Mouse (Mus musculus): Measurements from ENCODE around the gene Ddx25.
A peak's percentile ranks its signal among the peaks of the same experiment; 100 is the strongest.

The Ddx25 gene

DNA sequence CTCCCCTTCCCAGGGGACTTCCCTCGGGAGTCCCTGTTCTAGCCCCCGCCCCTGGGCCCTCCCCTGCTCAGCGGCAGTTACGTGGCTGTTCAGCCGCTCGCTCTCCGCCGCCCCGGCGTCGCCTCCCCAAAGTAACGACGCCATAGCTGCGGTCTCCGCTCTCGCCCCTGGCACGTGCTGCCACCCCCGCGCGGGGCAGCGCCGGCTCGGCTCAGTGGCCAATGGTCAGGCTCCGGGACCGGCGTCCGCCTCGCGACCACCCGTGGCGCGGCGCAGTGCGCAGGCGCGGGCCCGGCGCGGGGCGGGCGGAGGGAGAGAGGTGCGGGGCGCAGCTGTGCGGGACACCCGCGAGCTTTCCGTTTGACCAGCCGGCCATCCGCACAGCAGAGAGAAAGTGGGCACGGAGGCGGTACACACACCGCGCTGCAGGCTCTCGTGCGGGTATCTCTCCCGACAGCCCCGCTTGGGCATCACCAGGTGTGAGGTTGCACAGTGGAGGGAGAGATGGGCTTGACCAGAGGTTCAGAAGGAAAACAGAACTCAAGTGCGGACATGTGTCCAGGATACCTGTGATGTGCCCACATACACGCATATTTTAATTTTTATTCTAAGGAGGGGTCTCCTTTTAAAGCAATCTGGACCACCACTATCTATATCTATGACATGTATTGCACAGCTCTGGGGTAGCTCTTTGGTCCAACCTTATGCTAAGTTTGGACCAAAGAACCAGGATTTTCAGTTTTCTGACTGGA, at the start of gene Ddx25, which contains the start of gene Pus3:
TSS of gene Ddx25 (minus strand) at position 272 of the 752 bp plus-strand sequence.
TSS of gene Pus3 (plus strand) at position 339 of the 752 bp plus-strand sequence.
- DNase-seq (ENCODE audit: low spot score), result peak; percentile 26

DNA sequence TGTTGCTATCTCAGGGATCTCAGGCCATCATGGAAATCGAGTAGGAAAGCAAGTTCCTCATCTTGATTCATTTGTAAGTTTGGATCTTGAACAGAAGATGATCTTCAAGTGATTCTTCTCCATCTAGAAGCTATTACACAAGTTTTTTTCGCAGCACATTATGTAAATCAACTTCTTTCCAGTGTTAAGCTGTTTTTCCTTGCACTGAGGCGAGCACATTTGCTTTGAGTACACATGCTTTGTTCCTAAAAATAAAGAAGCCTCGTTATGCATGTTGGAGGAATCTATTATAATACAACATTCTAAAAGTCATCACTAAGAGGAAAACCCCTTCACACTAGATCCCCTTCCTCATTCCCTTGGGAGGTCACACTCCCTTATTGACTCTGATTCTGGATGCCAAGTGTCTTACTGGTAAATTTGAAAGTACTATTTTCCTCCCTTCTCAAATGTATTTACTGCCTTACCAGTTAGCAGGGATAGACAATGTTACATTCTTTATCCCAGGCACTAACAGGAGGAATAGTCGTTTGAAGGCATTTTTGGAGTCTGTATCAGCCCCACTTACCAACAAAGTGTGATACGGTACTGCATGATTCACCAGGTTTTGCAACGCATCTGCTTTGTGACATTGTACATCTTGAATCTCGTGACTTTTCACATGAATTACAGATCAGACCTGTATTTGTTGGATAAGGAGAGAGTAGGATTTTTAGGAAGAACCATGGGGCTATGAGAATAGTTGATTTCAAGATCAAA, 49.5 kb upstream of the Ddx25 start:
- no peak for DNase-seq (ENCODE audit: low spot score)

DNA sequence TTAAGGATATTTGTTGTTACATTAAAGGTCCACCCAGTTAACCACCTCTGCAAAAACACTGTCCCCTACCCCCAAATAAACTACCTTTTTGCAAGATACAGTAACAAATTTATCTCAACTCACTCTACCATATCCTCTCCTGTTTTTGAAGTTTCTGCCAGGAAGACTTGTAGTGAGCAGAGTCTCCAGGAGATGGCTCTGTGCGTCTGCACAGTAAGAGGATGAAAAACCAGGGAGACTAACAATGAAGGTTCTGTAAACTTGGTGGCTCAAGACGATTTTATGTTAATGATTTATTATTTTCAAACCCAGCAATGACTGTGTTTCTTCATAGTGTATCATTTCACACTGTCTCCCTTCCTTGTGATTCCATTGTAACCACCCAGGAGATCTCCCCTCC, 34.6 kb upstream of the Ddx25 start:
- no peak for DNase-seq (ENCODE audit: low spot score)

DNA sequence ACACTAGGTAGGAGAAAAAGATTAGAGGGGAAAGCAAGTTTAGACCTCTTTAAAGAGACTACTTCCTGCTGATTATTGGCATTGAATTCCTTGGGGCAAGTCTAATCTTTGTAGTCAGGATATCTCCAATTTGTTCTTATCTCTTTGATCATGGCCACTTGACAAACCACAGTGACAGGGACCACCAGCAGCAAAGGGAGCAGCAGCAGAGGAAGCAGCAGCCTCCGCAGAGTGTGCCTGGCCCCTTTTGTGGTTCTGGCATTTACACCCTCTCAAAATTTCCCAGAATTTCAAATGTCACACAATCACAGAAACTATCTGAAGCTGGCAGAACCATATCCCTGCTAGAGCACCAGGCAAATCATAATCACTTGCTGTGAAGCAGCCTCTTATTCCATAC, 29.3 kb upstream of the Ddx25 start:
- no peak for DNase-seq (ENCODE audit: low spot score)

DNA sequence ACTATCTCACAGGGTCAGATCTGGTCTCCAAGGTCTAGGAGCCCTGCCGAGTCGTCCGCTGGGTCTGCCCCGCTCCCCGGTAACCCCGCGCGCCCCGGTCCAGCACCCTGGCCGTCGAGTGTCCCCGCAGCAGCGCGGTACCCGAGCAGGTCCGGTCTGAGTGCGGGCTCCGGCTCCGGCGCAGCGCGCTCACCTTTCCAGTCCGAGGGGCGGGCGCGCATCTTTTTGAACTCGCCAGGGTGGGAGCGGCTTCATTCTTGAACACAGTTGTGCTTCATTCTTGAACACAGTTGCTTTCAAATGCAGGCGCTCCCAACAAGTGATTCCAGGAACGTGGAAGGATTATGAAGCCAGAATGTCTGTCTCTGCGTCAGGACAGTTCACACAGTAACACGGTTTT, 16.1 kb upstream of the Ddx25 start:
- DNase-seq (ENCODE audit: low spot score), result no peak

DNA sequence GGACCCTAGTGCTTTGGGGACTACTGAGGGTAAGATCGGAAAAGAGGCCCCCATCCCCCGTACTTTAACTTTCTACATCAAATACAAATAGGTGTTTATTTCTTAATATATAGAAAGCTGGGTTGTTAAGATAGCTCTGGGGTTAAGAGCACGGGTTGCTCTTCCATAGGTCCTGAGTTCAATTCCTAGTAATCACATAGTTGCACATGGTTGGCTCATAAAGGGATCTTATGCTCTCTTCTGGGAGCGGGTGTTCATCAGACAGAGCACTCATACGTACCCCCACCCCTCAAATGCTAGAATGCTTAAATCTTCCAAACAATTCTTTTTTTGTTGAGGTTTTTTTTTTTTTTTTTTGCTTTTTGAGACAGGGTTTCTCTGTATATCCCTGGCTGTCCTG, 12.3 kb upstream of the Ddx25 start:
- no peak for DNase-seq (ENCODE audit: low spot score)

DNA sequence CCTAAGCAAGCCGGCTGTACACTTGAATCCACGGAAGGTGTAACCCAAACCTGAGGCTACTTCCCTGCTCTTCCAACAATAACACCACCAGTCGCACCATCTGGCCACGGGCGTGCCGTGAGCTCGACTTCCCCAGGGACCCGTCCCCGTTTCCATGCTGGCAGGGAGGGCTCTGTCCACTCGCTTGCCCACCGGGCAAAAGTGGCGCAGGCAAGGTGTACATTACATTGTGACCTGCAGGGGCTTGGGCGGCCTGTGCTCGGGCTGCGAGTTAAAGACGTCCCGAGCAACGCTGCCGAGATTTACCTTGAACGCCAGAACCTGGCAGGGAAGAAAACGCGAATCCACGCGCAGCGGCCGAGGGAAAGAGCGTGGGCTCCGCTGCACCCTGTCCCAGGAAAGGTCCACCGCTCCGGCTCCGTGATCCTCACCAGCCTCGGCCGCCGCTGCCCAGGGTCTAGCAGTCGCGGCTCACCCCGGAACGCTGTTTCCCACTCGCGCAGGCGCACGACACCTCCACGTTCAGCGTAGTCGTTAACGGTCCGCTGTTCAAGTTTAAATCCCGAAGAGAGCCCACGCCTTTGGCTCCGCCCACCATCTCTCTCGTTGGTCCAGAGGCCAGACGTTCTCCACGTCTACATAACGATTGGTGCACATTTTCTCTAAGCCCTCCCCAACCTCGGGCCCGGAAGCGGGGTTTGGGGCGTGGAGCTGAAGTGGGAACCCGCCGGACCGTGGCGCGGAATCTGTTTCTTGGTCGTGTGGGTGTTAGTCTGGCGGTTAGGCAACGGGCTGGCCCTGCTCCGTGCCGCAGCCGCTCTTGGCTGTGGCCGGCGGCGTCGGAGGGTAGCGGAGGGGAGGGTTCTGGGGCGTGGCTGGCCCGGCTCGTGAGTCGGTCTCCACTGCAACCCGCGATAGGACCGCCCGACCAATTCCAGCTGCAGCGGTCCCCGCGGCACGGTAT, 11.5 kb upstream of the Ddx25 start, which contains the start of the genes Pate2 and Hyls1:
TSS of gene Pate2 (plus strand) at position 714 of the 964 bp plus-strand sequence.
TSS of gene Hyls1 (minus strand) at position 828 of the 964 bp plus-strand sequence.
- peak; percentile 90 for DNase-seq (ENCODE audit: low spot score)

DNA sequence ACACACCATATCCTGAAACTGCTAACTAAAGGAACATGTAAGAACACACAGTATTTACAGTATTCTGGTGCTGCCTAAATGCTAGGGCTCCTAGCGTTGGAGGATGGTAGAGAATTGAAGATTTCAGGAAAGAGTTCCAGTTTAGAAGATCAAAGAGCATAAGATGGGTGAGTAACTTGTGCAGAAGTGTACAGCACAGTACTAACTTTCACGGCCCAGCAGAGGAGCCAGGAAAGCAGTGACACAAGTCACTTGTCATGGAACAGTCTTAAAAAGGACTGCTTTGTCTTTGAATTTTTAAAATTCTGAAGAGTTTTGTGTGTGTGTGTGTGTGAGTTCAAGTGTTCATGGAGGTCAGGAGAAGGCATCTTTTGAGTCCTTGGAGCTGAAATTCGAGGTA, 9.7 kb upstream of the Ddx25 start:
- no peak for DNase-seq (ENCODE audit: low spot score)

DNA sequence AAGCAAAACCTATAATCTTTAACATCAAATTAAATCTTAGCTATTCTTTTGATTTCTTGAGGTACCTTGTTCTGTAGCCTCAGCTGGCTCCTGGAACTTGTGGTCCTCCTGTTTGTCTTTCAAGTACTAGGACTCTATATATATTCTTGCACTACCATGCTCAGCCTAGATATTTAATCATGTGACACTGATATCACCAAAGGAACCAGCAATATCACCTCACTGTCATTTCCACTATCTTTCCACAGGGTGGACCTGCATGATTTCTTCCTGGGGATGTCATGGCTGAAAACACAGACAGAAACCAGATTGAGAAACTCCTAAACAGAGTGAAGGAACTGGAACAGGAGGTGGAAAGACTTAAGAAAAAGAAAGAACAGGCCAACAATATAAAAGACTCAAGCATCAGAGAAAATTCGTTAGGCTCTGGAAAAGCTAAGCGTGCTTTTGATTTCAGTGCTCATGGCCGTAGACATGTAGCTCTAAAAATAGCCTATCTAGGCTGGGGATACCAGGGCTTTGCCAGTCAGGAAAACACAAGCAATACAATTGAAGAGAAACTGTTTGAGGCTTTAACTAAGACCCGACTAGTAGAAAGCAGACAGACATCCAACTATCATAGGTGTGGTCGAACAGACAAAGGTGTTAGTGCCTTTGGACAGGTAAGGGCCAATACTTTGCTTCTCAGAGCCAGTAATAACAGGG, 6.4 kb upstream of the Ddx25 start:
- no peak for DNase-seq (ENCODE audit: low spot score)

DNA sequence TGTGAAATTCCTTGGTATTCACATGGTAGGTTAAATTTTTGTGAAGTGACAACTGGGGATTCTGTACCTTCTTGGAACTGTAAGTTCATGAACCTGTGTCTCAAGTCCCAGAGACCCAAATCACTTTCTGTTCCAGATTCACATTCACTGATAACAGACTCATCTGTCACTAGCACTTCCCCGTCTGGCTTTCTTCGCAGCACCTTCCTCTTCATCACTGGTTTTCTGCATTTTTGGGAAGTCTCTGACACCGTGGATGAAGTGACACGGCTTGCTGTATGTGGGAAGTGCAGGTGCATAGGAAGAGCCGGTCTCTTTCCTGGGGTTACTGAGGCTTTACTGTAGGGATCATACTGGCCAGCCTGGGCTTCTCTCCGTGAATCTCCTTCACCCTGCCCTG, 3.3 kb upstream of the Ddx25 start:
- no peak for DNase-seq (ENCODE audit: low spot score)

DNA sequence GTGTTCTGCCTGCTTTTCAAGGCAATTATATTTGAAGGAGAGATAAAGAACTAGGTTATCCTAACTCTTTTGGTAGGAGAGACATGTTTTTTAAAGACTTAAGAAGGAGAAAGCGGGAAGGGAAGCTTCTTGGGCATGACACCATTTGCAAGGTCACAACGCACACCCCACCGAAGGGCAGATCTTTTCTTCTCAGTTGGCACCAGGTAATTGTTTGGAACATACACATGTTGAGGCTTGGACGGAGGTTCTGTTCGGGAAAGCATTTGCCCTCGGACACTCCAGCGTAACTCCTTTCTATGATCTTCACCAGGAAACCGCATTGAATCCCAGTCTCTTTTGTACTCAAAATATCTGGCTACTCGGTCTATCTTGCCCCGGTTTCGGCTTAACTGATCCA, 2.7 kb upstream of the Ddx25 start:
- DNase-seq (ENCODE audit: low spot score), result no peak

DNA sequence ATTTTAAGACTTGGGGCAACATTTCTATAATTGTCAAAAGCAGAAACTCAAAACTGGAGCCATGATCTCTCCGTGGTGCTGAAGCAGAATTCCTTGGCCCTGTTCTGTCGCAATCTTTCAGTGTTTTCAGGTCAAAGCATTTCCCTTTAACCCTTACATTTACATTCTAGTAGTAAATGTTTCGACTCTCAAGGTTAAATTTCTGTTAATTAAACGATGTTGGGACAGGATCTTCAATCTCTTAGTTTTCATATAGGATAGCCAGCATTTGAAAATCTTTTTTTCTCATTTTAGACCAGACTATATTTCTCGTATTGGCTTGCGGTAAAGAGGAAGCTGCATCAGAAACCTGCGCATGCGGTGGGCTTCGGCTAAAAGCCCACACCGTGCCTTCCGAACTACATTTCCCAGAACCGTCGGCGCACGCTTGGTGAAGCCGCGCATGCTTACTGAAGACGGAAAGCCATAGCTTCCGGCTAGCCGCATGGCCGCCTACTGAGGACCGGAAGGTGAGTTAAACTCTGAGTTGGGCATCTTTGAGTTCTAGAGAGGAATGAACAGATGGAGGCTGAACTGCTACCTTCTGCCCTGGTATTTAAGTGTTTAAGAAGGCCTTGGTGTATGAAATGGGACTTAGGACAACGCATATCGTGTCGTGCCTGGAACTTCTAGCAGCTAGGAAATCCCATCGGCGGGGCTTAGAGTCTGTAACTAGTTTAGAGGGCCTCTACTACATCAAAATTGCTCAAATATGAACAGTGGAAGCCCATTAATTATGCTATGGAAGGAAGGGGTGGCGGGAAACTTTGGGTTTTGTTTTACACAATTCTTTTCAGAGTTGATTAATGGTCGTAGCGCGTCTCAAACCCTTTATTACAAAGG, 922 bp upstream of the Ddx25 start:
- DNase-seq (ENCODE audit: low spot score), result peak; percentile 70

DNA sequence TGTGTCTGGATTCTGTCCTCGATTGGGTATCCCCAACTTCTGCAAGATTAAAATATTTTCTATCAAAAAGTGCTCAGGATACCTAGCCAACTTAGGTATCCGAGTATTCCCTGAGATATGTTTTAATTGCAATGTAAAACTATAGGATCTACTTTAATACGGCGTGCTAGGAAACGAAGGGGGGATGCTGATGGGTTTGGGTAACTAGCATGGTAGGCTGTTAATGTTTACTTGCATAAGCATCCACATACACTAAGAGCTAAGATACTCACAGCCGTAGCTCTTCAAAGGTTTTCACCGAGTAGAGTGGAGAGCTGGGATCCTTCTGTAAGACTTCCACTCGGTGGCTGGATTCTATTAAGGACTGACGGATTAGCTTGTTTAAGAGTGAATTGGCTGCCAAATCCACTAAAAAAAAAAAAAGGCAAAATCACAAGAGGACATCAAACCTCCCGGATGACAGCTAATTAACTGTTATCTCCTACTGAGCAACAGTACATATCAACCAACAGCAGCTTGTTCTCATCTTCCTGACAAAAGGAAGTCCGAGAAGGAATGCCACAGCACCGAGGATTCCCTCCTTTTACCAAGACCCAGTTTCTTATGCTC, 1.7 kb downstream of the Ddx25 start:
- no peak for DNase-seq (ENCODE audit: low spot score)

DNA sequence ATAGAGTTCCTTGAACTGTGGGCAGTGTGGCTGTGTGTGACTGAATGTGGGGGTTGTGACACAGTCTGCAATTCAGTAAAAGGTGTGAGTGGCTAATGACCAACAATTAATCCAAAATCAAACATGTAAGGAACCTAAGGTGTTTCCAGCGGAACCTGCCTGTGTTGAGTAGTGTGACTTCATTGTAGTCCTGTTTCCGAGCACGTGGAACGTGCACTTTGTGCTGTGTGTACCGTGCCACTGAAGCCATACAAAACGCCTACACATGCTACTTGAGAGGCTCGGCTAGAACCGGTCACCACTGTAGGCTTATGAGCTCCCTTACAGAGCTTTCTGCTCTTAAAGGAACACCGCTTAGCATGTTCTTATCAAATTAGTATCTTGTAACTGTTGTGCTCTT, 9.9 kb downstream of the Ddx25 start:
- no peak for DNase-seq (ENCODE audit: low spot score)

DNA sequence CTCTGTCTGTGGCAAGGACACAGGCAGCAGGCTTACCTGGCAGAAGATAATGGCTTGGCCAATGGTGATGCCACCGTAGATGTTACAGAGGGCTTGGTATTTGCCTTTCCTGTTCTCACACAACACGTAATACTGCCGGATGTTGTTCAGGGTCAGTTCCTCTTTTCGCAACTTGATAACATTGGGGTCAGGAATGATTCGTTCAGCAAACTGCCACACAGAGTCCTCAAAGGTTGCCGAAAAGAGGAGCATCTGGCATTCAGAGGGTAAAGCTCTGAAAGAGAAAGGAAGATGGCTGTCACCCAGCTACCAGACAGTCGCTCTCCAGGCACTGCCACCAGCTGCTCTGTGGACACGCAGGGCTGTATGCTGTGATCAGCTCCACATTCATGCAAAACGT, 11.6 kb downstream of the Ddx25 start:
- DNase-seq (ENCODE audit: low spot score), result no peak

DNA sequence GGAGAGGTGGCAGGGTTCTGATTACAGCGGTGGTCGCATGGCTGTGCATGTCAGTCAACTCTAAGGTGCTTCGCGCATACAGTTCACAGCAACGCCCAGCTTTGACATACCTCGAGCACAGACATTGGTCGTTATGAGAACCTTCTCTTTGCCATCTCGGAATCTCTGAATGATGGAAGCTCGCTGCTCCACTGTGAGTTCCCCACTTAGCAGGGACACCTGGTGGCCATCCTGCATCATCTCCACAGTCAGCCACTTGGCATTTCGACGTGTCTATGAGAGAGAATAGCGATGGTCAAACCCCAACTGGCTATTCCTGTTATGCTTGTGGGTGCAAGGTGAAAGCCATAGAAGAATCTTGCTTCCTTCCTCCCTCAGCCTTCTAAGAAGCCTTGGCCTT, 12.6 kb downstream of the Ddx25 start:
- DNase-seq (ENCODE audit: low spot score), result no peak

DNA sequence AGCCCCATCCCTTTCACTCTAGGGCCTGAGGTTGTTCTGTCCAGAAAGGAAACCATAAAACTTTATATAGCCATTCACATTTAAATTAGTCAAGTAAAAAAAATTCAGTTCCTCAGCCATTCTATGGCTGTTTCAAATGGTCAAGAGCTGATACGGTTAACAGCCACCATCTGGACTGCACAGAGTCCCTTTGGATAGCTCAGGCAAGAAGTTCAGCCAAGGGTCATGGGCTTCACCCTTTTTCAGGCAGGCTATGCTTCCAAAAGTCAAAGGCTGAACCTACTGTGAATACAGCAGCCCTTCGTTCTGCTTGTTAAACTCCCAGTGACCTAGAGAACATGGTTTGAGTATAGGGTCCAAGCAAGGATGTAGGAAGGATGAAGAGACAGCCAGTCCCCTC, 13.7 kb downstream of the Ddx25 start:
- no peak for DNase-seq (ENCODE audit: low spot score)

DNA sequence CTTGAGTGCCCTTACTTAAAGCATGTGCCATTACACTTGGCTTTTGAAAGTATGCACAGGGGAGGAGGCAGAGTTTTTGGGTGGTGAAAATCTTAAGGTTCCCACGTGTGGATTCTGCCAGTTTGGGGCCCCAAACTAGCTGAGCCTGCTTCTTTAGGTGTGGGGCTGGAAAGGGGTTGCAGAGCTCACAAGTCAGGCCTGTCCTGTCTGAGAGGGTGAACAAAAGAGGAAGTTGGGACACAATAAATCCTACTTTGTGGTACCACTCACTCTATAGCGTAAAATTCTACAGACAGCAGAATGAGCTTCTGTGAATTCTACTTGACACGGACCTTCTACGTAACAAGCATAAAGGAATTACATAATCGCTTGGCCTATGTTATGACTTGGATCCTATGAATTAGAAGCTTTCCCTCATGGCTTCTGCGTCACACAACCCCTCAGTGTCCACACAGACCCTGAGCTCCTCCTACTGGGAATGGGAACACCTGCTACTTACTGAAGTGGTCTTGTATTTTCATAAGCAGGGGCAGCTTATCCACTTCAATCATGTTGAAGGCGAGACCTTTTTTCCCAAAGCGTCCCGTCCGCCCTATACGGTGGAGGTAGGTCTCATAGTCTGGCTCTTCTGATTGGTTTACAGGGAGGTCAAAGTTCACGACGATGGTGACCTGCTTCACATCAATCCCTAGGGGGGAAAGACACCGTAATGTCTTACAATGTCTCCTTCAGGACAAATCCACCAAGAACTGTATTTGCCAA, 15.0 kb downstream of the Ddx25 start:
- no peak for DNase-seq (ENCODE audit: low spot score)

DNA sequence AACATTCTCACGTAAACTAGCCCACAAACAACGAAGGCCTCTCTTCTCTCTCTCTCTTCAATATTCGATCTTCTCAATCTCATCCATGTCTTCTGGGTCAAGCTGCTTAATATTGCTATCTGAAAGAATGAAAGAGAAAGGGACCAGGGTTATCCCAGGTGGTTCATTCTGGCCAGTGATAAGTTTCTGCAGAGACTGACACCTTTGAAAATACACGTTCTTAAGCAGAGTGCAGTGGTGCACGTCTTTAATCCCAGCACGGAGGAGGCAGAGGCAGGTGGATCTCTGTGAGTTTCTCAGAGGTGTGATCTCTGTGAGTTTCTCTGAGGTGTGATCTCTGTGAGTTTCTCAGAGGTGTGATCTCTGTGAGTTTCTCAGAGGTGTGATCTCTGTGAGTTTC, 16.4 kb downstream of the Ddx25 start:
- DNase-seq (ENCODE audit: low spot score), result no peak
